Mouse (Mus musculus) 416B (cell line): ENCODE results near the gene Tssk6.
"Not testable (repeated sequence)": the region's sequence is repeated elsewhere in the genome, so short reads cannot be mapped to it uniquely, and the experiment has no call there.

Experiments
- DNase-seq: peaks from one replicate; pipeline ENCODE4 v3.0.0; 2011; ENCODE audit warnings: low read depth

Tssk6 gene

GRCm38 (mm10) chr8:69919010-69919409 lies 17.0 kb downstream of the Tssk6 start:
- DNase-seq: peak; percentile 100

- peak; percentile 97 for DNase-seq
These were observed 18.1 kb downstream of the Tssk6 start for GRCm38 (mm10) chr8:69919876-69920662.

GRCm38 (mm10) chr8:69921141-69921540 lies 19.2 kb downstream of the Tssk6 start:
- peak; percentile 26 for DNase-seq

GRCm38 (mm10) chr8:69923986-69924385 lies 22.0 kb downstream of the Tssk6 start:
- no peak for DNase-seq

- no peak for DNase-seq
These were observed 24.9 kb downstream of the Tssk6 start for GRCm38 (mm10) chr8:69926901-69927300.

- DNase-seq: peak; percentile 81
These were observed 31.8 kb downstream of the Tssk6 start for GRCm38 (mm10) chr8:69933811-69934210.

GRCm38 (mm10) chr8:69934582-69934981 lies 32.6 kb downstream of the Tssk6 start:
- DNase-seq: peak; percentile 42

GRCm38 (mm10) chr8:69935431-69935830 lies 33.4 kb downstream of the Tssk6 start:
- no peak for DNase-seq

GRCm38 (mm10) chr8:69936050-69936794 lies 34.2 kb downstream of the Tssk6 start:
- DNase-seq: peak; percentile 50

GRCm38 (mm10) chr8:69937466-69937865 lies 35.5 kb downstream of the Tssk6 start:
- peak; percentile 49 for DNase-seq

- peak; percentile 52 for DNase-seq
These were observed 36.4 kb downstream of the Tssk6 start for GRCm38 (mm10) chr8:69938245-69938982.

- DNase-seq: no peak
These were observed 37.6 kb downstream of the Tssk6 start for GRCm38 (mm10) chr8:69939633-69940032.

GRCm38 (mm10) chr8:69940386-69940785 lies 38.4 kb downstream of the Tssk6 start:
- DNase-seq: no peak

- DNase-seq: not testable (repeated sequence)
These were observed 40.5 kb downstream of the Tssk6 start for GRCm38 (mm10) chr8:69942495-69942894.

GRCm38 (mm10) chr8:69950300-69950699 lies 48.3 kb downstream of the Tssk6 start:
- no peak for DNase-seq
